Mouse (Mus musculus): ENCODE measurements around the gene Uhrf1bp1l. TPM values are rescaled to one million over a fixed set of nuclear protein-coding genes. Genes with fewer than 3 reads are reported as not detected.
"Not testable (repeated sequence)": the region's sequence is repeated elsewhere in the genome, so short reads cannot be mapped to it uniquely, and the experiment has no call there.

The Uhrf1bp1l gene
- 32.7 and 34.3 TPM in 2 replicates for polyA plus RNA-seq (2016; fragmentation: Nextera tagmentation; extraction: Ambion mirVana)

- H3K27me3 ChIP-seq, result no peaks in the 10 kb centered on the region
- H3K9me3 ChIP-seq (replicated peaks), result no peaks in the 10 kb centered on the region
- H3K4me2 ChIP-seq (replicated peaks), result peak within 1 kb of the TSS; percentile 63
- H3K36me3 ChIP-seq, result no peaks in the 10 kb centered on the region
- peak within 1 kb of the TSS; percentile 91 for H3K27ac ChIP-seq
- H3K9ac ChIP-seq, result peak within 1 kb of the TSS; percentile 84
- ATAC-seq (ENCODE audit: low FRiP score), result peak; percentile 96
- peaks cover 10% of the 10 kb centered on the region for H3K4me1 ChIP-seq
- under 1% methylated on average over 80 of the region's 85 CpGs for WGBS
- peak within 1 kb of the TSS; percentile 90 for H3K4me3 ChIP-seq
These were observed at the start of gene Uhrf1bp1l for GRCm38 (mm10) chr10:89744871-89745665. Gene Uhrf1bp1l, plus strand, starts transcription at chr10:89744991.

- Histone ChIP-seq H3K9ac (no peak overlapping the region), H3K4me3 (no peak overlapping the region), H3K27me3 (0 out of 2 replicates have a peak, but pooled peaks cover 2% of the 10 kb centered on the region), H3K36me3 (no peaks in the 10 kb centered on the region), H3K4me1 (no peaks in the 10 kb centered on the region), H3K4me2 (replicated peaks) (no peak overlapping the region), H3K27ac (no peak overlapping the region), H3K9me3 (replicated peaks) (no peaks in the 10 kb centered on the region)
- WGBS, result 84% methylated on average over 20 of the region's 20 CpGs
- ATAC-seq (ENCODE audit: low FRiP score), result no peak
These were observed 49.4 kb upstream of the Uhrf1bp1l start for GRCm38 (mm10) chr10:89695194-89695911.

- WGBS, result 74% methylated on average over 2 of the region's 2 CpGs
- ATAC-seq (ENCODE audit: low FRiP score), result not testable (repeated sequence)
These were observed 48.5 kb upstream of the Uhrf1bp1l start for GRCm38 (mm10) chr10:89696270-89696669.

GRCm38 (mm10) chr10:89697956-89698355, 46.8 kb upstream of the Uhrf1bp1l start:
- no peak overlapping the region for H3K4me3 ChIP-seq
- ATAC-seq (ENCODE audit: low FRiP score), result no peak
- 96% methylated on average over 3 of the region's 3 CpGs for WGBS

More at GRCm38 (mm10) chr10:89696270-89696669, 48.5 kb upstream of the Uhrf1bp1l start:
- not testable (repeated sequence) for H3K36me3 ChIP-seq; H3K4me2 ChIP-seq (replicated peaks); H3K27ac ChIP-seq; H3K9ac ChIP-seq; H3K9me3 ChIP-seq (replicated peaks); H3K27me3 ChIP-seq; H3K4me3 ChIP-seq; H3K4me1 ChIP-seq

GRCm38 (mm10) chr10:89703042-89703441, 41.7 kb upstream of the Uhrf1bp1l start:
- Histone ChIP-seq H3K27me3 (no peaks in the 10 kb centered on the region), H3K4me2 (replicated peaks) (no peak overlapping the region), H3K27ac (no peak overlapping the region), H3K4me3 (no peak overlapping the region), H3K9ac (no peak overlapping the region), H3K4me1 (no peaks in the 10 kb centered on the region), H3K36me3 (no peaks in the 10 kb centered on the region), H3K9me3 (replicated peaks) (no peaks in the 10 kb centered on the region)
- ATAC-seq (ENCODE audit: low FRiP score), result no peak
- 42% methylated on average over 5 of the region's 5 CpGs for WGBS

More at GRCm38 (mm10) chr10:89697956-89698355, 46.8 kb upstream of the Uhrf1bp1l start:
- no peak overlapping the region for H3K9ac ChIP-seq
- no peaks in the 10 kb centered on the region for H3K36me3 ChIP-seq
- no peaks in the 10 kb centered on the region for H3K4me1 ChIP-seq
- no peak overlapping the region for H3K4me2 ChIP-seq (replicated peaks)
- H3K27ac ChIP-seq, result no peak overlapping the region
- no peaks in the 10 kb centered on the region for H3K9me3 ChIP-seq (replicated peaks)
- no peaks in the 10 kb centered on the region for H3K27me3 ChIP-seq

GRCm38 (mm10) chr10:89707397-89707796, 37.4 kb upstream of the Uhrf1bp1l start:
- H3K27ac ChIP-seq, result no peak overlapping the region
- ATAC-seq (ENCODE audit: low FRiP score), result no peak
- 82% methylated on average over 3 of the region's 3 CpGs for WGBS

GRCm38 (mm10) chr10:89708720-89709119, 36.1 kb upstream of the Uhrf1bp1l start:
- Histone ChIP-seq H3K27me3 (no peaks in the 10 kb centered on the region), H3K4me1 (no peaks in the 10 kb centered on the region; the same call in 1 of the 2 replicates), H3K4me3 (no peak overlapping the region), H3K4me2 (replicated peaks) (no peak overlapping the region; the same call in 1 of the 2 replicates), H3K36me3 (peaks cover 22% of the 10 kb centered on the region), H3K27ac (no peak overlapping the region), H3K9me3 (replicated peaks) (no peaks in the 10 kb centered on the region), H3K9ac (no peak overlapping the region)
- WGBS, result 33% methylated on average over 10 of the region's 10 CpGs
- no peak for ATAC-seq (ENCODE audit: low FRiP score)

More at GRCm38 (mm10) chr10:89707397-89707796, 37.4 kb upstream of the Uhrf1bp1l start:
- Histone ChIP-seq H3K4me1 (no peaks in the 10 kb centered on the region; the same call in 1 of the 2 replicates), H3K36me3 (peaks cover 10% of the 10 kb centered on the region), H3K4me2 (replicated peaks) (no peak overlapping the region), H3K4me3 (no peak overlapping the region), H3K27me3 (no peaks in the 10 kb centered on the region), H3K9me3 (replicated peaks) (no peaks in the 10 kb centered on the region), H3K9ac (no peak overlapping the region)

GRCm38 (mm10) chr10:89714910-89715309, 29.9 kb upstream of the Uhrf1bp1l start:
- H3K27ac ChIP-seq, result no peak overlapping the region
- no peaks in the 10 kb centered on the region for H3K4me1 ChIP-seq
- H3K4me2 ChIP-seq (replicated peaks), result no peak overlapping the region
- no peak overlapping the region for H3K9ac ChIP-seq
- no peak for ATAC-seq (ENCODE audit: low FRiP score)
- H3K36me3 ChIP-seq, result peaks cover 55% of the 10 kb centered on the region
- H3K27me3 ChIP-seq, result no peaks in the 10 kb centered on the region
- 92% methylated on average over 10 of the region's 10 CpGs for WGBS
- no peak overlapping the region for H3K4me3 ChIP-seq
- no peaks in the 10 kb centered on the region for H3K9me3 ChIP-seq (replicated peaks)

- Histone ChIP-seq H3K4me1 (no peaks in the 10 kb centered on the region), H3K36me3 (peaks cover 38% of the 10 kb centered on the region), H3K4me3 (no peak overlapping the region), H3K4me2 (replicated peaks) (no peak overlapping the region), H3K27ac (no peak overlapping the region), H3K9me3 (replicated peaks) (no peaks in the 10 kb centered on the region), H3K9ac (no peak overlapping the region), H3K27me3 (no peaks in the 10 kb centered on the region)
- ATAC-seq (ENCODE audit: low FRiP score), result no peak
These were observed 24.5 kb upstream of the Uhrf1bp1l start for GRCm38 (mm10) chr10:89720252-89720651.

- H3K9me3 ChIP-seq (replicated peaks), result no peaks in the 10 kb centered on the region
- H3K27ac ChIP-seq, result no peak overlapping the region
- ATAC-seq (ENCODE audit: low FRiP score), result no peak
- no peaks in the 10 kb centered on the region for H3K27me3 ChIP-seq
- H3K4me2 ChIP-seq (replicated peaks), result no peak overlapping the region
- H3K9ac ChIP-seq, result no peak overlapping the region
- WGBS, result 96% methylated on average over 3 of the region's 3 CpGs
- no peaks in the 10 kb centered on the region for H3K4me1 ChIP-seq
- H3K36me3 ChIP-seq, result peaks cover 34% of the 10 kb centered on the region
- H3K4me3 ChIP-seq, result no peak overlapping the region
These were observed 24.0 kb upstream of the Uhrf1bp1l start for GRCm38 (mm10) chr10:89720796-89721195.

GRCm38 (mm10) chr10:89722247-89723195, 22.3 kb upstream of the Uhrf1bp1l start:
- WGBS, result 91% methylated on average over 14 of the region's 14 CpGs
- no peak for ATAC-seq (ENCODE audit: low FRiP score)
- no peaks in the 10 kb centered on the region for H3K4me1 ChIP-seq
- no peak overlapping the region for H3K4me2 ChIP-seq (replicated peaks)
- no peaks in the 10 kb centered on the region for H3K9me3 ChIP-seq (replicated peaks)
- no peak overlapping the region for H3K27ac ChIP-seq
- H3K27me3 ChIP-seq, result no peaks in the 10 kb centered on the region
- H3K9ac ChIP-seq, result no peak overlapping the region
- peaks cover 35% of the 10 kb centered on the region for H3K36me3 ChIP-seq
- H3K4me3 ChIP-seq, result no peak overlapping the region

Data from hindbrain, embryonic 12.5 days (tissue).